Mouse (Mus musculus): ENCODE data around the gene Edc3.

Gene Edc3

GRCm38 (mm10) chr9:57761563-57762551, 53.5 kb downstream of the Edc3 start:
- DNase-seq (ENCODE audit: low read depth, low spot score): no peak

- DNase-seq (ENCODE audit: low read depth, low spot score): no peak
Measured at GRCm38 (mm10) chr9:57762563-57762991, 54.2 kb downstream of the Edc3 start.

- peak; percentile 32 for DNase-seq (ENCODE audit: low read depth, low spot score)
Measured at GRCm38 (mm10) chr9:57764147-57764973, 56.0 kb downstream of the Edc3 start.

GRCm38 (mm10) chr9:57764974-57765363, 56.6 kb downstream of the Edc3 start:
- peak; percentile 78 for DNase-seq (ENCODE audit: low read depth, low spot score)

GRCm38 (mm10) chr9:57765364-57766351, 57.3 kb downstream of the Edc3 start, which contains the start of gene Clk3:
Clk3 (minus strand) TSS chr9:57765860.
- peak; percentile 34 for DNase-seq (ENCODE audit: low read depth, low spot score)

- no peak for DNase-seq (ENCODE audit: low read depth, low spot score)
Measured at GRCm38 (mm10) chr9:57766431-57766830, 58.1 kb downstream of the Edc3 start.

- no peak for DNase-seq (ENCODE audit: low read depth, low spot score)
Measured at GRCm38 (mm10) chr9:57767231-57767630, 58.9 kb downstream of the Edc3 start.

- no peak for DNase-seq (ENCODE audit: low read depth, low spot score)
Measured at GRCm38 (mm10) chr9:57769539-57770069, 61.3 kb downstream of the Edc3 start.

- DNase-seq (ENCODE audit: low read depth, low spot score): no peak
Measured at GRCm38 (mm10) chr9:57770214-57770613, 61.9 kb downstream of the Edc3 start.

- DNase-seq (ENCODE audit: low read depth, low spot score): no peak
Measured at GRCm38 (mm10) chr9:57770836-57771235, 62.5 kb downstream of the Edc3 start.

GRCm38 (mm10) chr9:57773754-57774153, 65.4 kb downstream of the Edc3 start:
- no peak for DNase-seq (ENCODE audit: low read depth, low spot score)

- no peak for DNase-seq (ENCODE audit: low read depth, low spot score)
Measured at GRCm38 (mm10) chr9:57774168-57774567, 65.8 kb downstream of the Edc3 start.

GRCm38 (mm10) chr9:57775026-57775425, 66.7 kb downstream of the Edc3 start:
- no peak for DNase-seq (ENCODE audit: low read depth, low spot score)

- DNase-seq (ENCODE audit: low read depth, low spot score): no peak
Measured at GRCm38 (mm10) chr9:57775736-57776135, 67.4 kb downstream of the Edc3 start.

GRCm38 (mm10) chr9:57782656-57783055, 74.3 kb downstream of the Edc3 start:
- DNase-seq (ENCODE audit: low read depth, low spot score): no peak

- DNase-seq (ENCODE audit: low read depth, low spot score): no peak
Measured at GRCm38 (mm10) chr9:57789733-57790132, 81.4 kb downstream of the Edc3 start.

- no peak for DNase-seq (ENCODE audit: low read depth, low spot score)
Measured at GRCm38 (mm10) chr9:57797456-57797855, 89.1 kb downstream of the Edc3 start.

- no peak for DNase-seq (ENCODE audit: low read depth, low spot score)
Measured at GRCm38 (mm10) chr9:57798725-57799253, 90.4 kb downstream of the Edc3 start.

GRCm38 (mm10) chr9:57800325-57800975, 92.1 kb downstream of the Edc3 start:
- DNase-seq (ENCODE audit: low read depth, low spot score): no peak
